Mouse (Mus musculus): ENCODE measurements around the gene Tnip1.

DNA sequence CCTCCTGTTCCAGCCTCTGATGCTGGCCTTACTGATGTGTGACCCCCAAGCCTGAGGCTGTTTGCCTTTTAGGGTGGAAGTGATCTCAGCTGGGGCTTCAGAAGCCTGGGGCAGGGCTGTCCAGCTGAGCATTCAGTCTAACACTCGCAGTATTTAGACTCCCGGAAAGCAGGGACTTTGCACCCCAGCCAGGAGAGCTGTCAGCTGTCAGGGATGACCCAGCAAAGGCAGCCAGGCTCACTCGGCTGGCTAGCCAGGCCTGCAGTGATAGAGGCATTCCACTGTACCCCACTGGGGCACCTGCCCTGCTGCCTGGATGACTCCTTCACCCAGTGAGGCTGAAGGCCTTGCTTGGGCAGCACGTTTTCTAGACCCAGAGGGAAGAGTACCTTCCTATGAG lies 56.8 kb downstream of the Tnip1 start:
- TF ChIP-seq POLR2A (IDR thresholded peaks at IDR 0.05; ENCODE audit: extremely low read depth, insufficient read depth, low read length) (no peak), CTCF (IDR thresholded peaks at IDR 0.05; ENCODE audit: extremely low read depth, insufficient read depth, low read length) (no peak)

Measured in cortical plate, adult 2 months (tissue).